Mouse (Mus musculus) lung, embryonic 14.5 days (tissue): Measurements from ENCODE around the gene Olfr1315-ps1. TPM values are rescaled to one million over a fixed set of nuclear protein-coding genes. Genes with fewer than 3 reads are reported as not detected.

Source experiments
- ATAC-seq: fragments of 200-750 bp; cut with Nextera tagmentation; 2 replicates; pipeline ENCODE4 v1.8.0; 2017; ENCODE audit warnings: mild to moderate bottlenecking, moderate TSS enrichment, moderate library complexity; ENCODE audit not compliant: insufficient read depth
- DNase-seq: peaks from one replicate; pipeline ENCODE4 v3.0.0-alpha.2; 2015
- H3K27ac ChIP-seq: fragments of 300-500 bp; sonication (generic); 2 replicates; pipeline ENCODE4 v1.5.1; 2014; ENCODE audit warnings: low read depth, mild to moderate bottlenecking, moderate library complexity
- H3K27me3 ChIP-seq: fragments of 300-500 bp; sonication (generic); 2 replicates; pipeline ENCODE4 v1.6.1; 2014; ENCODE audit warnings: low read length, control low read depth; ENCODE audit not compliant: insufficient read depth
- H3K36me3 ChIP-seq: fragments of 300-500 bp; sonication (generic); 2 replicates; pipeline ENCODE4 v1.6.1; 2014; ENCODE audit warnings: control low read depth; ENCODE audit not compliant: insufficient read depth
- H3K4me1 ChIP-seq: fragments of 300-500 bp; sonication (generic); 2 replicates; pipeline ENCODE4 v1.6.1; 2014; ENCODE audit warnings: antibody characterized with exemption, control low read depth; ENCODE audit not compliant: insufficient read depth
- H3K4me2 ChIP-seq: fragments of 300-500 bp; sonication (generic); 2 replicates; pipeline ENCODE4 v1.6.1; 2014; ENCODE audit warnings: mild to moderate bottlenecking
- H3K4me3 ChIP-seq: fragments of 300-500 bp; sonication (generic); 2 replicates; pipeline ENCODE4 v1.5.1; 2014; ENCODE audit warnings: low read depth, low read length
- H3K9ac ChIP-seq: fragments of 300-500 bp; sonication (generic); 2 replicates; pipeline ENCODE4 v1.6.1; 2014
- H3K9me3 ChIP-seq: fragments of 300-500 bp; sonication (generic); 2 replicates; pipeline ENCODE4 v1.6.1; 2016; ENCODE audit warnings: low read depth, low read length, control low read depth
- CTCF ChIP-seq: IDR thresholded peaks from 2 replicates; pipeline ENCODE4 v1.5.1; 2016; ENCODE audit warnings: antibody characterized with exemption, low read depth
- WGBS: fragments of 180-500 bp; shearing (Covaris S2); extraction: QIAGEN DNeasy Blood & Tissue Kit; methylation state at CpG from one replicate; pipeline ENCODE4 v1.1.7; 2014; 5-methylcytosine and 5-hydroxymethylcytosine counted together
- polyA plus RNA-seq: library from polyadenylated mRNA; unstranded; fragments of >200 nt; fragmentation: Nextera tagmentation; extraction: Ambion mirVana; gene quantifications from 2 replicates; pipeline ENCODE4 v1.2.1, GENCODE M21; 2014

Olfr1315-ps1 gene
- polyA plus RNA-seq, result not detected in 2 replicates

GRCm38 (mm10) chr2:112115340-112115739 is at the start of gene Olfr1315-ps1:
TSS of gene Olfr1315-ps1 (minus strand) at chr2:112115440.
- DNase-seq (no peak), ATAC-seq (no peak)
- Histone ChIP-seq H3K36me3 (no peaks in the 10 kb centered on the region), H3K27ac (no peak within 1 kb of the TSS), H3K27me3 (no peaks in the 10 kb centered on the region), H3K4me3 (no peak within 1 kb of the TSS), H3K4me1 (no peaks in the 10 kb centered on the region), H3K9me3 (no peaks in the 10 kb centered on the region), H3K4me2 (no peak within 1 kb of the TSS), H3K9ac (no peak within 1 kb of the TSS)
- WGBS, result 71% methylated on average over 1 of the region's 1 CpGs
- TF ChIP-seq CTCF, result no peak

GRCm38 (mm10) chr2:112153898-112154297 is 38.7 kb upstream of the Olfr1315-ps1 start, which contains the start of gene Olfr1318:
TSS of gene Olfr1318 (plus strand) at chr2:112154198.
- no peak for ATAC-seq
- H3K27ac ChIP-seq, result no peak within 1 kb of the TSS
- H3K4me2 ChIP-seq, result no peak within 1 kb of the TSS
- no peak for TF ChIP-seq CTCF
- DNase-seq, result no peak
- H3K4me3 ChIP-seq, result no peak within 1 kb of the TSS
- H3K9ac ChIP-seq, result no peak within 1 kb of the TSS
- H3K9me3 ChIP-seq, result no peaks in the 10 kb centered on the region
- no peaks in the 10 kb centered on the region for H3K36me3 ChIP-seq
- H3K4me1 ChIP-seq, result no peaks in the 10 kb centered on the region
- no peaks in the 10 kb centered on the region for H3K27me3 ChIP-seq

- no peaks in the 10 kb centered on the region for H3K9me3 ChIP-seq
- no peak within 1 kb of the TSS for H3K9ac ChIP-seq
- H3K27ac ChIP-seq, result no peak within 1 kb of the TSS
- DNase-seq (no peak), ATAC-seq (no peak)
- no peaks in the 10 kb centered on the region for H3K27me3 ChIP-seq
- H3K36me3 ChIP-seq, result no peaks in the 10 kb centered on the region
- no peak within 1 kb of the TSS for H3K4me2 ChIP-seq
- WGBS, result 59% methylated on average over 2 of the region's 2 CpGs
- no peak within 1 kb of the TSS for H3K4me3 ChIP-seq
- TF ChIP-seq CTCF, result no peak
- no peaks in the 10 kb centered on the region for H3K4me1 ChIP-seq
Observed at GRCm38 (mm10) chr2:112140029-112140428, 24.8 kb upstream of the Olfr1315-ps1 start, which contains the start of gene Olfr1317. TSS of gene Olfr1317 (plus strand) at chr2:112140329.

GRCm38 (mm10) chr2:112134877-112135276 is 19.6 kb upstream of the Olfr1315-ps1 start, which contains the start of gene Olfr1316:
TSS of gene Olfr1316 (minus strand) at chr2:112134977.
- Histone ChIP-seq H3K9ac (no peak within 1 kb of the TSS), H3K4me1 (no peaks in the 10 kb centered on the region), H3K27me3 (no peaks in the 10 kb centered on the region), H3K4me2 (no peak within 1 kb of the TSS), H3K36me3 (no peaks in the 10 kb centered on the region), H3K4me3 (no peak within 1 kb of the TSS), H3K9me3 (no peaks in the 10 kb centered on the region), H3K27ac (no peak within 1 kb of the TSS)
- no peak for TF ChIP-seq CTCF
- ATAC-seq, result no peak
- 87% methylated on average over 2 of the region's 2 CpGs for WGBS
- DNase-seq, result no peak

GRCm38 (mm10) chr2:112096681-112097080 is 18.6 kb downstream of the Olfr1315-ps1 start, which contains the start of gene Olfr1314:
TSS of gene Olfr1314 (minus strand) at chr2:112096781.
- H3K4me1 ChIP-seq, result no peaks in the 10 kb centered on the region
- H3K27ac ChIP-seq, result no peak within 1 kb of the TSS
- no peak within 1 kb of the TSS for H3K4me3 ChIP-seq
- no peak for TF ChIP-seq CTCF
- H3K4me2 ChIP-seq, result no peak within 1 kb of the TSS
- no peaks in the 10 kb centered on the region for H3K36me3 ChIP-seq
- ATAC-seq (no peak), DNase-seq (no peak)
- H3K27me3 ChIP-seq, result no peaks in the 10 kb centered on the region
- H3K9me3 ChIP-seq, result no peaks in the 10 kb centered on the region
- no peak within 1 kb of the TSS for H3K9ac ChIP-seq

- ATAC-seq (no peak), DNase-seq (no peak)
- Histone ChIP-seq H3K4me3 (no peak within 1 kb of the TSS), H3K9ac (no peak within 1 kb of the TSS), H3K4me1 (no peaks in the 10 kb centered on the region), H3K36me3 (no peaks in the 10 kb centered on the region), H3K27me3 (no peaks in the 10 kb centered on the region), H3K27ac (no peak within 1 kb of the TSS), H3K9me3 (no peaks in the 10 kb centered on the region), H3K4me2 (no peak within 1 kb of the TSS)
- TF ChIP-seq CTCF, result no peak
Observed at GRCm38 (mm10) chr2:112077743-112078142, 37.5 kb downstream of the Olfr1315-ps1 start, which contains the start of gene Olfr1313. TSS of gene Olfr1313 (minus strand) at chr2:112077843.

Other genes with a start within 250 kb of the Olfr1315-ps1 start
- not detected in 2 replicates for gene Olfr1305, start 238.3 kb downstream of the Olfr1315-ps1 start, polyA plus RNA-seq
- gene Olfr1306, start 199.2 kb downstream of the Olfr1315-ps1 start, polyA plus RNA-seq, result not detected in 2 replicates
- not detected in 2 replicates for gene Olfr1307, start 166.0 kb downstream of the Olfr1315-ps1 start, polyA plus RNA-seq
- gene Olfr1308, start 150.5 kb downstream of the Olfr1315-ps1 start, polyA plus RNA-seq, result not detected in 2 replicates
- gene Olfr1309, start 125.2 kb downstream of the Olfr1315-ps1 start, polyA plus RNA-seq, result not detected in 2 replicates
- gene Olfr1310, start 102.7 kb downstream of the Olfr1315-ps1 start, polyA plus RNA-seq, result not detected in 2 replicates
- gene Olfr1311, start 91.0 kb downstream of the Olfr1315-ps1 start, polyA plus RNA-seq, result not detected in 2 replicates
- not detected in 2 replicates for gene Olfr1312, start 65.2 kb downstream of the Olfr1315-ps1 start, polyA plus RNA-seq
- not detected in 2 replicates for gene Olfr1313, start 37.6 kb downstream of the Olfr1315-ps1 start, polyA plus RNA-seq
- not detected in 2 replicates for gene Olfr1314, start 18.7 kb downstream of the Olfr1315-ps1 start, polyA plus RNA-seq
- not detected in 2 replicates for gene Olfr1316, start 19.5 kb upstream of the Olfr1315-ps1 start, polyA plus RNA-seq
- not detected in 2 replicates for gene Olfr1317, start 24.9 kb upstream of the Olfr1315-ps1 start, polyA plus RNA-seq
- gene Olfr1318, start 38.8 kb upstream of the Olfr1315-ps1 start, polyA plus RNA-seq, result not detected in 2 replicates
- gene Lpcat4, start 124.0 kb upstream of the Olfr1315-ps1 start, polyA plus RNA-seq, result 19.3 TPM in 2 replicates
- gene Nutm1, start 143.9 kb upstream of the Olfr1315-ps1 start, polyA plus RNA-seq, result 0.11 TPM in 2 replicates
- 187 and 196 TPM in 2 replicates for gene Nop10, start 146.5 kb upstream of the Olfr1315-ps1 start, polyA plus RNA-seq
- 11.6 and 11.9 TPM in 2 replicates for gene Slc12a6, start 150.4 kb upstream of the Olfr1315-ps1 start, polyA plus RNA-seq
- not detected in 2 replicates for gene Gm21985, start 150.9 kb upstream of the Olfr1315-ps1 start, polyA plus RNA-seq